Mouse (Mus musculus) forebrain, embryonic 10.5 days (tissue): ENCODE data around the gene Bcas1. TPM values are rescaled to one million over a fixed set of nuclear protein-coding genes. Genes with fewer than 3 reads are reported as not detected.

Source experiments
- polyA plus RNA-seq: library from polyadenylated mRNA; unstranded; fragments of >200 nt; fragmentation: Nextera tagmentation; extraction: Ambion mirVana; gene quantifications from 2 replicates; pipeline ENCODE4 v1.2.1, GENCODE M21; 2016

Gene Bcas1
- polyA plus RNA-seq, 1 experiment from 2014 or later: 0.50 TPM

Other genes starting within 250 kb of the Bcas1 start
- gene Pfdn4, start 68.6 kb upstream of the Bcas1 start, polyA plus RNA-seq: 94.0 and 98.9 TPM in 2 replicates
- 0.05 TPM in 1 of 2 replicates, not detected in the other for gene Cyp24a1, start 69.3 kb upstream of the Bcas1 start, polyA plus RNA-seq
- gene 4930470P17Rik, start 174.2 kb upstream of the Bcas1 start, polyA plus RNA-seq: not detected in 2 replicates